Mouse (Mus musculus) layer of hippocampus, postnatal 36 days (tissue): ENCODE data around the gene Ubl4a. TPM values are rescaled to one million over a fixed set of nuclear protein-coding genes. Genes with fewer than 3 reads are reported as not detected.
"Not testable (repeated sequence)": the region's sequence is repeated elsewhere in the genome, so short reads cannot be mapped to it uniquely, and the experiment has no call there.

Source experiments
- DNase-seq, 2 experiments: peaks; one replicate each; pipeline ENCODE4 v3.0.0; 2022
- total RNA-seq, 2 experiments: library from RNA; stranded (reverse); gene quantifications; 2 replicates each; pipeline ENCODE4 v1.2.3; 2021

The Ubl4a gene
- total RNA-seq: 10 to 100 TPM; 67.7 to 68.7 TPM

DNA sequence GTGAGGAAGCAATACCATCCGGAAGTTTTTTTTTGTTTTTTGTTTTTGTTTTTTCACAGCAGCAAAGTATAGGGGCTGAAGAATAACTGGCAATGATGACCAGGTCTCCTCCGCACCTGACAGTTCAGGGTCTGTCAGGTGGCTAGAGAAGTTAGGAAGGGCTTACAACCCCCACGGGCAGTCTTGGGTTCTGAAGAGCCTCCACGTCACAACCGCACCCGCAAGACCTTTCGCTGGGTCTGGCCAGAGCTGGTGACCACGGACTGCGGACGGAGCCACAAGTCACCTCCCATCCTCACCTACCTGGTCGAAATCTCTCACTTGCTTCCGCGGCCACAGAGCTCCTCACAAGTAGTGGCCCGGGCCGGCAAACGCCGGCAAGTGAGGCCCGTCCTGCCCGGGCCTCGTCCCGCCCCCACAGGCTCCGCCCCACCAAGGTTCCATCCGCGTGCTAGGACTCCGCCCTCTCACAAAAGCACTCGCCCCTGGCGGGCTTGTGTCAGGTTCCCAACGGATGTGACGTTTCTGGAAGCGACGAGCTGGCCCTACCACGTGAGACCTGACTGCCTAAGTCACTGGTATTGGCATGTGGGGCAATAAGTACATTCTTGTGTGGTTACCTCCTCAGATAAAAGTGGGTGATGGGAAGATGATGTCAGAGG, at the start of gene Ubl4a, which contains the start of gene Slc10a3:
Gene Ubl4a (minus strand): TSS at position 331 of the 662 bp plus-strand sequence.
Gene Slc10a3 (minus strand): TSS at position 462 of the 662 bp plus-strand sequence.
- DNase-seq: peak; percentile 75 to 78

DNA sequence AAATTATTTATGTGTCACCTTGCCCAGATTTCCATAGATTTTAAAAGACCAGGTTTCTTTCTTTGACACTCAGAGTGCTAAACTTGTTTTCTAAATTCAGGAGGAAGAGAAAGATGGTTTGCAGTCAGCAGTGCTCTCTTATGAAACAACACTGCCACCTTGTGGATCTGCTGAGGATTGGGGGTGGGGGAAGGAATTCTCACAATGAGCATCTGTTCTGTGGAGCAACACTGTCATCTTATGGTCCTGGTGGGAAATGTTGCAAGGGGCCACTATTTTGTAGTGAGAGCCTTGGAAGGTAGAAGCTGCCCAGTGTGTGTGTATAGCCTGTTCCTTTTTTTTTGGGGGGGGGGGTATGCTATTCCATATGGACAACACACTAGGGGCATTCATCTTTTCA, 40.4 kb upstream of the Ubl4a start:
- DNase-seq: peak; percentile 47 to 64

DNA sequence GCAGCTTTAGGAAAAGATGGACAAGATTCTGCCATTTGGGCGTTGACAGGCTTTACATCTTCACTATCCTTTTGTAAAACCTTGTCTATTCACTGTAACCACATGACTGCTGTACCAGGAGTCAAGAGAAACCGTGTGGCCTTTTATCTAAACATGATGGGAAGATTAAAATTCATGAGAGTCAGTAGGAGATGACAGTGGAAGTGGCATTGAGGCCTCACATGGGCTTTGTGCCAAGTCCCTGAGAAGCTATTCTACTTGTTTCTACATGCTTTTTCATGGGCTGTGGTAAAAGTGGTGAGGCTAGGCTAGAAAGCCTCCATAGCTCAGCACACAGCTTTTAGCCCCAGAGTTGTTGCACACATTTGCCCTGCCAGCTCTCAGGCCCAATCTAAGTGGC, 35.3 kb upstream of the Ubl4a start:
- no peak for DNase-seq

DNA sequence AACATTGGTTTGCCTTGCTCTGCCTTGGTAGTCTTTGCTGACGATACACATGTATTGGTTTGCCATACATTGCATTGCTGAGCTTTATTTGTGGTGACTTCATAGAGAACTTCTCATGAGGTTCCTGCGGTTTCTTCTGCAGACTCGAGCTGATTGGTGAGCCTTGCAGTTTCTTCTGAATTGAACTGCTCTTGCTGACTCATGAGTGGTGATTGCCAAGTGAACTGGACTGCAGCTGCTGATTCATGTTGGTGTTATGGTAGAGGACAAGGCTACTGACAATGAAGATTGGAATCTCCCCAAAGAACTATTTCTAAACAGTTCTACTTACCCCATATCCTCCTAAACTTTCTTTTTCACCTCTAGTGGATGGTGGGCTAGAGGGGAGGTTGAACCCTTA, 27.1 kb upstream of the Ubl4a start:
- no peak for DNase-seq

DNA sequence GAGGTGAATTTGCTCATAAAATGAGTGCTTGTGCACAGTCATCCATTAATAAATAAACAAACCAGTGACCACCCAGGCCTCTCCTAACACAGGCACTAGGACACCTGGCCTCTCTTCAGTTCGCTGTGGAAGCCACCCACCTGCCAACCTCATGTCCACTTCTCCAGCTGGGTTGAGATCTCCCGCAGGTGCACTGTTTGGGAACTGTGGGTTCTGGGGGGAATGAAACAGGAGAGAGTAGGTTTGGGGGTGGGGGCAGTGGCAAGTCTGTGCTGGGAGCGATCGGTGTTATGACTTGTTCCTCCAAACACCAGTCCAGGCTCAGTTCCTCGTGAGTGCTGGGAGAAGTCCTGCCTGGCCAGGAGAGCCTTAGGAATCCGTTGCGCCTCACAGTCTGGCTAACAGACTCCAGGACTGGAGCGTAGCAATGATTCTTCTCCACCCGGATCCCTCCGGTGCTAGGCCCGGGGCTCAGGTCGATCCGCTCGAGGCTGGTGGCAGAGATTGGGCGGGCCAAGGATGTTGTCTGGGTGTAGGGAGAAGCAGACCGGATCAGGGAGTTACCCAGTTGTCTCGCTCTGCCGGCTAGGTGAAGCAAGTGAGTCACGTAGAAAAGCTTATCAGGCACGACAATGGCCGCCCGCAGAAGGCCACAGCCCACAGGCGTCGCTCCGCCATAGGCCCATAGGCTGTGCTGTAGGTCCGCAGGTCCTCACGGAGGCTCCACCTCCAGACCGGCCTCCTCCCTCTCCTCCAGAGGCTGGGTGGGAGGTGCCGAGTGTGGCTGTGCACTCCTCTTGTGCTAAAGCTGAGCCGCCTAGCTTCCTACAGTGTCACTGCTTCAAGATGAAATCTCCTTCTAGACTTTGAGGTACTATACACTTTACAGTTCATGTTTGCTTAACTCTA, 19.8 kb upstream of the Ubl4a start, which contains the start of the genes Fam3a and Ikbkg:
Gene Fam3a (minus strand): TSS at position 738 of the 909 bp plus-strand sequence.
Gene Ikbkg (plus strand): TSS at position 756 of the 909 bp plus-strand sequence.
- peak; percentile 74 to 78 for DNase-seq

DNA sequence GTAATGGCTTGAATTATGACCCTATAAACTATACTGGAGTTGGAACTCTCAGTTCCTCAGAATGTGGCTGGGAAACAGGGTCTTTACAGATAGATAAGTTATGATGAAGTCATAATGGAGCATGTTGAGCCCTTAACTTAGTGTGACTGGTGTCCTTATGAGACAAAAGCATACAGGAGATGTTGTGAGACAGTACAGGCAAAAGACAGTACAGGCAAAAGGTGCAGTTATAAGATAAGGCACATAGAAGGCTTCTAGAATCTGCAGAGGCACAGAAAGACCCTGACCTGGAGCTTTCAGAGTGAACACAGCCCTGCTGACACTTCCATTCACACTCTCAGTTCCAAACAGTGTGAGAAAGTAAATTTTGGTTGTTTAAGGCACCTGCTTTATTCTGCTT, 15.1 kb upstream of the Ubl4a start:
- no peak for DNase-seq

DNA sequence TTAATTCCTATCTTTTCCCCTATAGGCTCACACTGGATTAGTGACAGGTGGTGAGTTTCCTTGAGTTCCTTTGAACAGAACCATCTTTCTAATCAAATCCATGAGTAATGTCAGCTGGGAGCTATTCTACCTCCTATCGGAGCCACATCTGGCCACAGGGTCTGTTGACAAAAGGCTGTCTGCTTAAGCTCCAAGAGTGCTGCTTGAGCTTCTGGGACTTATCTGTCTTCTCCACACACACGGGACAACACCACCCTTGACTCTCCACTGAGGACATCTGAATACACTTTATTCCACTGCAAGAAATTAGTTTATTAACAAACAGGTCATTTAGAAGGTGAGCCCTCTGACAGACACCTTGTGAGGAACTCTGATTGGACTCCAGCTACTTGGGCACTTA, 11.4 kb upstream of the Ubl4a start:
- no peak for DNase-seq

DNA sequence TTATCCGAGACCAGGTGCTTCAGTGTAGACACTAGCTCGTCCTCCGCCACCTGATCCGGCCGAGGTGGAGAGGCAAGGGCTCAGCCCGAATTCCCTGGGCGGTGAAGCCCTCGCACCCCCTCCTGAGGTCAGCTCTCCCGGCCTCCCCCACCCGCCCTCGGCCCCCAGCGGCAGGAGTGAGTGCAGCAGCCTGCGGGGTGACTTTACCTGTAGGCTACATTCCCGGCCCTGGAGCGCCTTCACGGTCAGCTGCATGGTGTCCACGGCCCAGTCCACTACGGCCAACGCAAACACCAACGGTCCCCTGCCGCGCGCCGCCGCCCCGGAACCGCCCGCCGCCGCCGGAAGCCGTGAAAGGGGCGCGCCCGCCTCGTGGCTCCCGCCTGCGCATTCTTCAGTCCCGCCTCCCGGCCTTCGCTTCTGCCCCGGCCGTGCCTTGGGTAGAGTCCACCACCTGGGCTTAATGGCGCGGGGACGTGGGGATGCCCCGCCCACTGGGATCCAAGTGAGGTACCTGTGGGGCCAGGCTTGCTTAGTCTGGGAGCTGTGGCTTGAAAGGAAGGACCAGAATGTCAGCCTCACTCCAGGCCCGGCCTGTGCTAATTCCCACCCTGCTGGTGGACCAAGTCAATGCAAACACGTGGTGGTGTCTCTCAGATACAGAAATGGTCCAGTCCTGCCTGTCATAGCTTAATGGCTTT, 4.7 kb downstream of the Ubl4a start:
- peak; percentile 56 to 65 for DNase-seq

DNA sequence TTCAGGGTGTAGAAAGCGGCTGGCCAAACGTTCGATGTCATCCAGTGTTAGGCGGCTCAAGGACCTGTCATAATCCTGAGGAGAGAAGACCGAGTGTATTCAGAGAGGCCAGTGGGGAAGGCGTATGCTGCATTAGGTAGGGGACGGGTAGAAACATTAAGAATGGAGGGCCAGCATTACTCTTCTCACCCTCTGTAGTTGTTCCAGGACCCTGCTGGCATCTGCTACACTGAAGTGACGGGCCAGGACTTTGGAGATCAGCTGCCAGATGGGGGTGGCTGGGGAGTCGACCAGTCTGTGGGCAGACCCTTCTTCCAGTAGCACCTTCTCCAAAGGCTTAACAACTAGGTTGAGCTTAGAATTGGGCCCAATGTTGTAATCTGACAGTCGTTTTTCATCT, 5.5 kb downstream of the Ubl4a start:
- no peak for DNase-seq

DNA sequence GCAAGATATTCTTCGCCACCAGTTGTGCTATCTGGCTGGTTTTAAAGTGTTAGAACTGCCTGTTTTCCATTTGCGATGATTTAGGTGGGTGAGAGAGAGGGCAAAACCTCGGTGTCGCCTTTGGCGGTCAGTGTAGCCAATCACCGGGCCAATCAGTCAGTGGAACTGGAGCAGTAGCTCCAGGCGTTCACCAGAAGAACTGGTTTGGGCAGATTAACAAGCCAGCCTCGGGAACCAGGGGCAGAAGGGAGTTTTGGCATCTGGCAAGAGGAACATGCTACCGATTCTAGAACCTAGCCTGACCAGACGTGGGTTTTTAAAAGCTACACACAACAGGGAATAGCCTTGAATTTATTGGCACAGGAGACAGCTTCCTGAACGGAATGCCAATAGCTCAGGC, 13.8 kb downstream of the Ubl4a start:
- no peak for DNase-seq

DNA sequence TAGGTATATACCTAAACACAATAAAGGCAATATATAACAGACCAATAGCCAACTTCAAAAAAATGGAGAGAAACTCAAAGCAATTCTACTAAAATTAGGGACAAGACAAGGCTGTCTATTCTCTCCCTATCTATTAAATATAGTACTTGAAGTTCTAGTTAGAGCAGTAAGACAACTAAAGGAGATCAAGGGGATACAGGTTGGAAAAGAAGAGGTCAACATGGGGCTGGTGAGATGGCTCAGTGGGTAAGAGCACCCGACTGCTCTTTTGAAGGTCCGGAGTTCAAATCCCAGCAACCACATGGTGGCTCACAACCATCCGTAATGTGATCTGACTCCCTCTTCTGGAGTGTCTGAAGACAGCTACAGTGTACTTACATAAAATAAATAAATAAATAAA, 15.9 kb downstream of the Ubl4a start:
- not testable (repeated sequence) for DNase-seq

DNA sequence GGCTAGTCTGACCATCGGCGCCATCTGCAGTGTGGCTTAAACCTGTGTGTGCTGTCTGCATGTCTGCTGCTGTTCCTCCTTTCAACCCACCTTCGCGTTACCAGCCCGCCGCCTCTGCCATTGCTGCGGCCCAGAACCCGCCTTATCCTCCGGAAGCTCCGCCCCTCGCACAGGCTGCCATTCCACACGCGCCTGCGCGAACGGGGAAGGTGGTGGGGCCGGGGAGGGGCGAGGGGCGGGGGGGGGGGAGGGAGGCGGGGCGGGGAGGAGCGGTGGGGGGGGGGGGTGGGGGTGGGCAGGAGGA, 19.6 kb downstream of the Ubl4a start, which contains the start of gene Lage3:
Gene Lage3 (minus strand): TSS at position 152 of the 304 bp plus-strand sequence.
- peak; percentile 78 to 80 for DNase-seq

DNA sequence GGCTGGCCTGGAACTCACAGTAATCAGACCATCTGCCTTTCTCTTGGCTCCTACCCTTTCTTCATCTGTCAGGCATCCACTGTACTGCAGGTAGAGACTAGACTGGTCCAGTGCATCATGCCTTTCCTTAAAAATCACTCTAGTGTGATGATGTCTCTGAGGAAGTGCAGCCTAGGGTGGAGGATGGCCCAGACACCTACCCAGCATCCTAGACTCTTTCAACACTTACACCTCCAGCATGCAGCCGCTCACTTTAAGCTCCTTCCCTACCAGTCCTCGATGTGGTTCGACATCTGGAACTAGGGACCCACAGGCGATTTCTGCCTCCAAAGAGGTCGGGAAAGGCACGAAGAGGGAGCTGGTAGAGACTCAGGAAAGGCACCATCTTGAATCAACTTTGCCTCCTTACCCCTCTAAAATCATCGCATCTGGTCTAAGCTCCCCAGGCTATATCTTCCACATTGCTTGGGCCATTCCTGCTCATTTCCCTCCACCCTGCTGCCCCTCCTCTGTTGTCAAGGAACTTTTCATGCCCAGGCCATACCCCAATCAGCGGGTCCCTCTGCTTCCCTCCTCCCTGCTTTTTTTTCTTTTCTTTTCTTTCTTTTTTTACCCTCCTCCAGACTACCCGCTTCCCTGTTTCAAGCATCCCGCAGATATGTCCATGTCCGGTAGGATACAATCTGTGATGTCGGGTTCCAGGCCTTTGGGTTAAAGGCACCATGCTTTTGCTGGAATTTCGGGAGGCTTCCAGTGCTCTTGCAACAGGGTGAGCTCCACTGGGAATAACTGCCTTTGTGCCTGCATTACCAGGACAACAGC, 20.2 kb downstream of the Ubl4a start:
- DNase-seq: no peak

DNA sequence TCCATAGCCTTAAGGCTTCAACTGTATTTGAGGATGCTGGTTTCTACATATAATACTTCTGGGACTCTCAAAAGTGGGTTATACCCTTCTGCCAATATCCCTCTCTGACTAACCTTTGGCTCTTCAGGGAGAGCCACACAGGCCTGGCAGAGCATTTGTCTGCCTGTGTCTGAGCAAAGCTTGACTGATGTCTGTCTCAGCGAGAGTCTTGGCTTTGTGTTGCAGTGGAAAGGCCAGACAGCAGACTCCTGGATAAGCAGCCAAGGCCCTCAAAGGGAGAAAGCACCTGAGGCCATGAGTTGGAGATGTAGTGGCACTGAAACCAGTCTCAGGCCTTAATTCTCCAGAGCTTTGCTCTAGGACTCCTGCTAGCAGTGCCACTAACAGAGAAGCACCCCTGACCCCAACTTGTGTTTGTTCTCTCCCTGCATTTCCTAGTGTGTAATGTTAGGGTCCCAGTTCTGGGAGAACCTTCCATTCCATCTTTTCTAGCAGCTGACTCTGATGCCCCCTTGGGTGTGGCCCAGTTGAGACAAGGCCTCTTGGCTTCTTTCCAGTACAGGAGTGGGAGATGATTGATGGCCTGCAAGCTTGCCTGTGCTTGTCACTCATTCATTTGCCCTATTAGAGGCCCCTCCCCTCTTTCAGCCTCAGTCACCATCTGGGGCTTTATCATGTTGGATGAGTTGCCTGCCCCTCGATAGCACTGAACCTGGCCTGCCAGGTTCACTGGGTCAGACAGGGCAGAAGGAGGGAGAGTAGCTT, 42.7 kb downstream of the Ubl4a start:
- DNase-seq: no peak

DNA sequence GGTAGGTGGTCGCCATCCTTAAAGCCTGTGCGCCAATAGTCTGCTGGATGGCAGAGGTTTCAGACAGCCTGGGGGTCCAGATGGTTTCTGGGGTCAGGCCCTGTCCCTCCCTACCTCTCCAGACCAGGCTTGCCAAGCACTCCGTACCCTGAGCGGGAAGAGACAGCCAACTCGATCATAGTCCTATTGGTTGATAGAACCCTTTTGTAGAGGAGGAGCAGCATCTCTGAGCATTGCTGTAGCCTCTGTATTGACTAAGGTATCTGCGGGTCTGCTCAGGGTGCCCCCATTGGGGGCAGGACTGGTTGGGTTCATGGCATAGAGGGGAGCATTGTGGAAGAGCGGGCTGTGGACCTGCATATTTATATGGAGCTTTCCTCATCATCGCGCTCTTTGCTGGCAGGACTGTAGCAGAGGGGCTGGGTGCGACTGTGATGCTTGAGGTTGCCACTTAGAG, 43.8 kb downstream of the Ubl4a start:
- DNase-seq: no peak

DNA sequence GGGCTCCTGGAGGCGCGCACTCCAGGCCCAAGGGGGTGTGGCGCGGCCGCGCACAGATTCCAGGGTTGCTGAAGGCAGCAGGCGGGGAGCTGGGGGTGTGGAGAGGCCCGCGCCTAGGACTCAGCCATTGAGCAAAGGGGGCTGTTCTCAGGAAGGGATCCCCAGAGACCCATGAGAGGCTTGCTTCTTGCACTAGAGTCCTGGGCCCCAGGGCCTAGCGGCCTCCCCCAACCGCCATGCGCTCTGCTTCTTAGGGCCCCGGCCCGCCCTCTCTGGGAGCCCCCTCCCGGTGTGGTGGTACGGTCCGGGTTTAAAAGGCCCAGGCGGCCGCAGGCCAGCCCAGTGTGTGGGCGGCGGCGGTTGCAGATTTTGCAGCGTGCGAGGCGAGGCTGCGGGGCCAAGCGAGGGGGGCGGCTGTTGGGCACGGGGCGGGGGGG, 44.3 kb downstream of the Ubl4a start, which contains the start of gene Plxna3:
Gene Plxna3 (plus strand): TSS at position 342 of the 437 bp plus-strand sequence.
- DNase-seq: peak; percentile 45 to 51
